Mouse (Mus musculus): Measurements from ENCODE around the gene Myh10.

Gene Myh10

GRCm38 (mm10) chr11:68859943-68860593 lies 168.7 kb downstream of the Myh10 start:
- no peak for DNase-seq (ENCODE audit: low spot score)

- no peak for DNase-seq (ENCODE audit: low spot score)
These were observed 170.9 kb downstream of the Myh10 start for GRCm38 (mm10) chr11:68862260-68862659.

- DNase-seq (ENCODE audit: low spot score): no peak
These were observed 172.3 kb downstream of the Myh10 start for GRCm38 (mm10) chr11:68863631-68864091.

- DNase-seq (ENCODE audit: low spot score): no peak
These were observed 173.3 kb downstream of the Myh10 start for GRCm38 (mm10) chr11:68864544-68865189.

Data from layer of hippocampus, adult 11-12 months (tissue).